Mouse (Mus musculus): ENCODE data around the gene Pfas. TPM values are rescaled to one million over a fixed set of nuclear protein-coding genes. Genes with fewer than 3 reads are reported as not detected.
"Not testable (repeated sequence)": the region's sequence is repeated elsewhere in the genome, so short reads cannot be mapped to it uniquely, and the experiment has no call there.

Pfas gene
- total RNA-seq, 1 experiment: 119 TPM

- Histone ChIP-seq H3K4me3 (ENCODE audit: insufficient read depth in 1 of 2, low read depth in 1 of 2, low read length in 2 of 2, poor library complexity in 1 of 2, severe bottlenecking in 1 of 2) (peak overlapping the region; percentile 73 to 87), H3K36me3 (ENCODE audit: control insufficient read depth, insufficient read depth, low read length, poor library complexity, severe bottlenecking) (peaks cover 2% of the 10 kb centered on the region; the same call in 1 of the 2 replicates), H3K9me3 (ENCODE audit: control insufficient read depth, insufficient read depth, low read depth, low read length) (no peaks in the 10 kb centered on the region), H3K27ac (ENCODE audit: insufficient read depth, low read depth, low read length, poor library complexity, severe bottlenecking) (peak overlapping the region; percentile 22; the same call in 1 of the 2 replicates), H3K4me1 (ENCODE audit: control insufficient read depth in 2 of 2, insufficient read depth in 2 of 2, low read length in 2 of 2, poor library complexity in 1 of 2) (peaks cover 2 to 9% of the 10 kb centered on the region in 2 experiments; a peak in 3 of 4 replicates), H3K9ac (ENCODE audit: insufficient read depth, low read depth, low read length, poor library complexity, severe bottlenecking) (peak overlapping the region; percentile 69; the same call in 1 of the 2 replicates)
- in situ Hi-C loops (cut with MboI; ENCODE audit: low sequenced_read_pairs in 2 of 2, unreplicated experiment in 2 of 2): no loop called here
- TF ChIP-seq CHD2 (IDR thresholded peaks at IDR 0.05; ENCODE audit: low read depth, low read length): peak; percentile 82
- TF ChIP-seq ZC3H11A (IDR thresholded peaks at IDR 0.05; ENCODE audit: borderline replicate concordance, low read depth, low read length): no peak
- no peak for TF ChIP-seq HCFC1 (IDR thresholded peaks at IDR 0.05; ENCODE audit: borderline replicate concordance, insufficient read depth, low read length)
- no peak for TF ChIP-seq MAFK (IDR thresholded peaks at IDR 0.05; ENCODE audit: insufficient read depth, low read depth, low read length)
- DNase-seq (ENCODE audit: low read depth, low spot score): no peak
These were observed 3.9 kb upstream of the Pfas start for GRCm38 (mm10) chr11:69012071-69012601.

GRCm38 (mm10) chr11:69011445-69011844, 3.2 kb upstream of the Pfas start:
- H3K4me3 ChIP-seq (ENCODE audit: insufficient read depth in 1 of 2, low read depth in 1 of 2, low read length in 2 of 2, poor library complexity in 1 of 2, severe bottlenecking in 1 of 2): peak overlapping the region in 1 of 2 experiments; percentile 87; a peak in 3 of 4 replicates
- H3K4me1 ChIP-seq (ENCODE audit: control insufficient read depth in 2 of 2, insufficient read depth in 2 of 2, low read length in 2 of 2, poor library complexity in 1 of 2); H3K36me3 ChIP-seq (ENCODE audit: control insufficient read depth, insufficient read depth, low read length, poor library complexity, severe bottlenecking); DNase-seq (ENCODE audit: low read depth, low spot score); H3K27ac ChIP-seq (ENCODE audit: insufficient read depth, low read depth, low read length, poor library complexity, severe bottlenecking); in situ Hi-C loops (cut with MboI; ENCODE audit: low sequenced_read_pairs in 2 of 2, unreplicated experiment in 2 of 2); H3K9me3 ChIP-seq (ENCODE audit: control insufficient read depth, insufficient read depth, low read depth, low read length); H3K9ac ChIP-seq (ENCODE audit: insufficient read depth, low read depth, low read length, poor library complexity, severe bottlenecking): not testable (repeated sequence)

GRCm38 (mm10) chr11:69010400-69011323, 2.4 kb upstream of the Pfas start:
- peaks cover 6 to 9% of the 10 kb centered on the region in 2 experiments for H3K4me1 ChIP-seq (ENCODE audit: control insufficient read depth in 2 of 2, insufficient read depth in 2 of 2, low read length in 2 of 2, poor library complexity in 1 of 2)
- H3K9me3 ChIP-seq (ENCODE audit: control insufficient read depth, insufficient read depth, low read depth, low read length): no peaks in the 10 kb centered on the region

GRCm38 (mm10) chr11:69009508-69009907, 1.2 kb upstream of the Pfas start:
- Histone ChIP-seq H3K4me1 (ENCODE audit: control insufficient read depth in 2 of 2, insufficient read depth in 2 of 2, low read length in 2 of 2, poor library complexity in 1 of 2) (peaks cover 5 to 6% of the 10 kb centered on the region in 2 experiments), H3K4me3 (ENCODE audit: insufficient read depth in 1 of 2, low read depth in 1 of 2, low read length in 2 of 2, poor library complexity in 1 of 2, severe bottlenecking in 1 of 2) (no peak overlapping the region), H3K9ac (ENCODE audit: insufficient read depth, low read depth, low read length, poor library complexity, severe bottlenecking) (no peak overlapping the region), H3K9me3 (ENCODE audit: control insufficient read depth, insufficient read depth, low read depth, low read length) (no peaks in the 10 kb centered on the region), H3K27ac (ENCODE audit: insufficient read depth, low read depth, low read length, poor library complexity, severe bottlenecking) (no peak overlapping the region), H3K36me3 (ENCODE audit: control insufficient read depth, insufficient read depth, low read length, poor library complexity, severe bottlenecking) (peaks cover 15% of the 10 kb centered on the region)
- in situ Hi-C loops (cut with MboI; ENCODE audit: low sequenced_read_pairs in 2 of 2, unreplicated experiment in 2 of 2): no loop called here
- no peak for DNase-seq (ENCODE audit: low read depth, low spot score)
- no peak for TF ChIP-seq HCFC1 (IDR thresholded peaks at IDR 0.05; ENCODE audit: borderline replicate concordance, insufficient read depth, low read length)
- TF ChIP-seq CHD2 (IDR thresholded peaks at IDR 0.05; ENCODE audit: low read depth, low read length): no peak
- no peak for TF ChIP-seq ZC3H11A (IDR thresholded peaks at IDR 0.05; ENCODE audit: borderline replicate concordance, low read depth, low read length)

More at GRCm38 (mm10) chr11:69010400-69011323, 2.4 kb upstream of the Pfas start:
- no peak for DNase-seq (ENCODE audit: low read depth, low spot score)
- no peak for TF ChIP-seq CHD2 (IDR thresholded peaks at IDR 0.05; ENCODE audit: low read depth, low read length)
- no peak for TF ChIP-seq ZC3H11A (IDR thresholded peaks at IDR 0.05; ENCODE audit: borderline replicate concordance, low read depth, low read length)
- TF ChIP-seq MAFK (IDR thresholded peaks at IDR 0.05; ENCODE audit: insufficient read depth, low read depth, low read length): no peak
- no peak for TF ChIP-seq HCFC1 (IDR thresholded peaks at IDR 0.05; ENCODE audit: borderline replicate concordance, insufficient read depth, low read length)
- TF ChIP-seq ZNF384 (IDR thresholded peaks at IDR 0.05; ENCODE audit: low read depth, low read length): no peak
- in situ Hi-C loops (cut with MboI; ENCODE audit: low sequenced_read_pairs in 2 of 2, unreplicated experiment in 2 of 2): no loop called here
- H3K9ac ChIP-seq (ENCODE audit: insufficient read depth, low read depth, low read length, poor library complexity, severe bottlenecking): peak overlapping the region; percentile 19; the same call in 1 of the 2 replicates
- H3K27ac ChIP-seq (ENCODE audit: insufficient read depth, low read depth, low read length, poor library complexity, severe bottlenecking): no peak overlapping the region
- peaks cover 7% of the 10 kb centered on the region for H3K36me3 ChIP-seq (ENCODE audit: control insufficient read depth, insufficient read depth, low read length, poor library complexity, severe bottlenecking)
- H3K4me3 ChIP-seq (ENCODE audit: insufficient read depth in 1 of 2, low read depth in 1 of 2, low read length in 2 of 2, poor library complexity in 1 of 2, severe bottlenecking in 1 of 2): peak overlapping the region in 1 of 2 experiments; percentile 7; a peak in 1 of 4 replicates

- Histone ChIP-seq H3K9ac (ENCODE audit: insufficient read depth, low read depth, low read length, poor library complexity, severe bottlenecking) (peak overlapping the region; percentile 100; the same call in 1 of the 2 replicates), H3K36me3 (ENCODE audit: control insufficient read depth, insufficient read depth, low read length, poor library complexity, severe bottlenecking) (peaks cover 34% of the 10 kb centered on the region)
- H3K27ac ChIP-seq (ENCODE audit: insufficient read depth, low read depth, low read length, poor library complexity, severe bottlenecking); H3K4me3 ChIP-seq (ENCODE audit: insufficient read depth in 1 of 2, low read depth in 1 of 2, low read length in 2 of 2, poor library complexity in 1 of 2, severe bottlenecking in 1 of 2); in situ Hi-C loops (cut with MboI; ENCODE audit: low sequenced_read_pairs in 2 of 2, unreplicated experiment in 2 of 2); H3K9me3 ChIP-seq (ENCODE audit: control insufficient read depth, insufficient read depth, low read depth, low read length); DNase-seq (ENCODE audit: low read depth, low spot score); H3K4me1 ChIP-seq (ENCODE audit: control insufficient read depth in 2 of 2, insufficient read depth in 2 of 2, low read length in 2 of 2, poor library complexity in 1 of 2): not testable (repeated sequence)
These were observed 1.7 kb downstream of the Pfas start for GRCm38 (mm10) chr11:69006575-69006974.

Data from ES-E14 (cell line).